Mouse (Mus musculus) T-helper 1 cell (primary cell): ENCODE data around the gene Nr5a1.

Experiments used
- in situ Hi-C: fragments of 300-600 bp; cut with MboI, MseI; formaldehyde crosslinking; loops from one replicate; pipeline ENCODE4 v1.15.1; 2025; ENCODE audit warnings: high pct_unique_total_duplicates

Gene Nr5a1

DNA sequence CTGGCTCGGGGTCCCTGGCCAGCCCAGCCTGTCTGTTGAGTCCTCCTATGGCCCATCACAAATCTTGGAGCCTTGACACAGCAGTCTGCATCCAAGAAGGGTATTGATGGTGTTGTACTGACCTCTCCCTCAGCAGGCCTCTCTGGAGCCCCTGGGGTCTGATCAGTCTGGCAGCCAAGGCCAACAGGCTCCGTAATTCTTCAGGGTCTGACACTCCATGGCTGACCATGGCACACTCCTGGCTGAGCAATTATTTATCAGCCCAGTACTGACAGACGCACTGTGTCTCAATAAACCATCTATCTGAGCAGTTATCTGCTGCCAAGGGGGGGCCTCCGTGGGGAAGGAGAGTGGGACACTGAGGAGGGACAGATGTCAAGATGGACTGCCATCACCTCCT, 9.3 kb downstream of the Nr5a1 start:
- in situ Hi-C loops: no loop called here

DNA sequence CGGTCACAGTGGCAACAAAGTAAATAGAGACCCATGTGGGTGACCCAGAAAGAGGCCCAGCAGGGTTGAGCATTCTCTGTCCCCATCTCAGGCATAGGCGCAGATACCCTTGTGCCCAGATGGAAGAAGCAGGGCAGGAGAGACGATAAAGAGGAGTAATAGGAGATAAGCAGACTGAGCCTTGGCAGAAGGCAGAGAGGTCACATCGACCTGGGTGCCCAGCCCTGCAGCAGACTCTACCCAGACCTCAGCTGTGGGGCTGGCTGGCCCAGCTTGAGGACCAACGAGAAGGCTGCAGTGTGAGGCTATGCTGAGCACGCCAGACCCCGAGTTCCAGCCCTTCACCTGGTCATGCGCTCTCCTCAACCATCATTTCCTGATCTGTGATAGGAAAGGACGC, 10.0 kb downstream of the Nr5a1 start:
- in situ Hi-C loops: no loop called here

DNA sequence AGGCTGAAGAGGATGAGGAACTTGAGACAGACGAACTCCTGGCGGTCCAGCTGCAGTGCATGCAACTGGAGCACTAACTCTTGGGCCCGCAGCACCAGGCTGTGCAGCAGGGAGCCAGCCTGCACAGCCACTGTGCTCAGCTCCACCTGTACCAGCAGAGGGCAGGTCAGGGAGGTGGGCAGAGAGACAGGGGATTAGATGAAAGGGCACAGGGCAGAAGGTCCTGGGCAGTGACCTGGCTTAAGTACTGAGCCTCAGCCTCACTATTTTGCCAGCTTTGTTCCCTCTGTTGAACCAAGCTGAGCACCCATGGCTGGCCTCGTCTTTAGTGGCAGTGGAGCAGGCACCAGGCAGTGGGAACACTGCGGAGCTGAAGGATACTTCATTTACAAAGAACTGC, 14.2 kb downstream of the Nr5a1 start:
- in situ Hi-C loops: no loop called here

DNA sequence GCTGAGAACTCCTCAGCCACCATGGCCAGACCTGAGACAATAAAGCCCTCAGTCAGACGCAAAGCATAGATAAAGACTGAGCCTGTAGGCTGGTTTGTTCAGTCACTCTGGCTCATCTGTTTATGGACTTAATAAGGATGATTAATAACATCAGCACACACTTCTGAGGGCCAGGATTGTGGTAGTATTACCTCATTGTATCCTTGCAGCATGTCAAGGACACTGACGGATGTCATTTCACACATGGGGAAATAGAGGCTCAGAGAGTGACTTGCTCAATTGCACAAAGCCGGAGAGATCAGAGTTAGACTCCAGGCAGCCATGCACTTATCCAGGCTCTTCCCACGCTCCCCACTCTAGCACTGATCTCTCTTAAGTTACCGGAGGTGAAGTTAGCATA, 15.7 kb downstream of the Nr5a1 start:
- in situ Hi-C loops: no loop called here

DNA sequence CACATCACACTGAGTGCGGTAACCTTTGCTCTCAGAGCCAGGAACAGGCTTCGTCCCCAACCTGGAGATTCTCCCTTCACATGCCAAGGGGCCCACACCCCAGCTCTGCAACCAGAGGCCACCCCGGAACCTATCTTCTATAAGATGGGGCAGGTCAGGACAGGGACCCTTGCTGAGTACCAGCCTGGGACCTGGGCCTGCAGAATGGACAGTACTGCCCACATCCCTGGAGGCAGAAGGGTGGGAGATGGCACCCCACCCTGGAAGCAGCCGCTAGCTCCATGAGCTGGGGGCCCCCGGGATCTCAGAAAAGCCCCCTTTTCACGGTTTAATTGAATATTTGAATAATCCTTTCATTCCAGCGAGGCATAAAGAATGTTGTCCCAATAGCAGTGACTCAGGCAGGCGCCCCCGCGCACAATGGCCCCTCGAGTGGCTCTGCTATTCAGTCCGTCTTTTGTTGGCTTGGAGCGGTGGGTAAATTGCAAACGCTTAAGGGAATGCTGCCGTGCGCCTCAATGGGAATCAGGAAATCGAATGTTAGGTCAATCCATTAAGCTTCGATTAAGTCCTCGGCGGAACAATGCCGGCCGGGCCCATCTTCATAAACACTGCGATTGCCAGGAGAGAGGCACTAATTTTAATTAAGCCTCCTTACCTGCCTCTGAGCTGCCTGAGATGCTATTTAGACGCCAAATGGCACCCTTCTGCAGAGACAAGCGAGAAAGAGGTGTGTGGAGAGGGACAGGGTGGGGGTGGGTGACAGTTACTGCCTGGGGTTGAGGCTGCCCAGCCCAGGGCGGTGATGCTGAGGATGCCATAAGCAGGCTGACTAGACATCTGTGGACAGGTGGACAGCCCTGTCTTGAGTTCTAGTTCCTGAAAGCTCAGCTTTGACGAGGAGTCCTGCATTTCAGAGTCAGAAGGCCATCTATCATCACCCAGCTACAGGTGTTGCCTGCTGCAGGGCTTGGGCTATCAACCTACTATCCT, 16.9 kb downstream of the Nr5a1 start:
- in situ Hi-C loops: no loop called here

DNA sequence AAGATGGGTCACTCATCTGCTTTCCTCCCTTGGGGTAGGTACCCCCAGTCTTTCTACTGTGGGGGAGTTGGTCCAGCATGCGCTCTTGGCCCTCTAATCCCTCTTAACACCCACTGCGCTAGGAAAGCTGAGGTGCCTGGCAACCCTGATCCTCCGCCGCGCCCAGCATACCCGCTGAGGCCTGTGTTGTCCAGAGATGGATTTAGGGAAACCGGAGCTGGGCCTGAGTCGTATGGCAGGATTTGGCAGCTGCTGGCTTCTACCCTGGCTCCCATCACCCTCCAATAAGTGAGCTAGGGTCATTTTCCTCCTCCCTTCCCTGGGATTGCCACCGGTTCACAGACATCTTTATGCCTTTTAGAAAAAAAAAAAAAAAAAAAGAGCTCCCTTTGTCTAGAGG, 18.6 kb downstream of the Nr5a1 start:
- in situ Hi-C loops: no loop called here

DNA sequence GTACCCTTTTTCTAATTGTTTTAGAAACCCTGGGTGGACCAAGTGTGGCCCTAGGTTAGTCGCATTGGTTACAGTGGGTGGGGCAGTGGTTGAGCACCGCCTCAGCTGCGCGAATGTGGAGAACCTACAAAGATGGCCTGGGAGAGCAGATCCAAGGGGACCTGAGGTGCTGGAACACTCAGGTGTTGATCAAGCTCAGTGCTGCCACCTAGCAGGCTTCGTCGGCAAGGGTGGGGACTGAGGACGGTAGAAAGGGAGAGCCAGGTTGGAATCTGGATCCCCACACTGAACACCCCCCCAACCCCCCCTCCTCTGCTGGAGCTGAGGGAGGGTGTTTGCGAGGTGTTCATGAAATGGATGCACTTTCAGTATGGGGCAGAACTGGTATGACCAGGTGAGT, 22.8 kb downstream of the Nr5a1 start:
- in situ Hi-C loops: no loop called here

DNA sequence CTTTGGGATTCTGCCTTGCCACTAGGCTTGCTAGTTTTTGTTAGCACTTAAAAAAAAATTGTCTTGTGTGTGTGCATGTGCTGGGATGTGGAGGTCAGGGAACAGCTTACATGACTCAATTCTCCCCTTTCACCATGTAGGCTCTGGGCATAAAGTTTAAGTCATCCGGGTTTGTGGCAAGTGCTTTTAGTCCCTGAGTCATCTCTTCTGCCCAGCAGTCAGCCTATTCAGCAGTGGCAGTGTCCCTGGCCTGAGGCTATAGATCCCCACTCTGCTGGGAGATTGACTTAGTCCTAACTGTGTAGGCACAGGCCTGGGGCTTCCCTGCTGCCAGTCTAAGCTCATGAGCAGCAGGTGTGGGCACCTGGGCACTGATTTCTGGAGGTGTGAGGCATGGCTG, 24.5 kb downstream of the Nr5a1 start:
- in situ Hi-C loops: no loop called here

DNA sequence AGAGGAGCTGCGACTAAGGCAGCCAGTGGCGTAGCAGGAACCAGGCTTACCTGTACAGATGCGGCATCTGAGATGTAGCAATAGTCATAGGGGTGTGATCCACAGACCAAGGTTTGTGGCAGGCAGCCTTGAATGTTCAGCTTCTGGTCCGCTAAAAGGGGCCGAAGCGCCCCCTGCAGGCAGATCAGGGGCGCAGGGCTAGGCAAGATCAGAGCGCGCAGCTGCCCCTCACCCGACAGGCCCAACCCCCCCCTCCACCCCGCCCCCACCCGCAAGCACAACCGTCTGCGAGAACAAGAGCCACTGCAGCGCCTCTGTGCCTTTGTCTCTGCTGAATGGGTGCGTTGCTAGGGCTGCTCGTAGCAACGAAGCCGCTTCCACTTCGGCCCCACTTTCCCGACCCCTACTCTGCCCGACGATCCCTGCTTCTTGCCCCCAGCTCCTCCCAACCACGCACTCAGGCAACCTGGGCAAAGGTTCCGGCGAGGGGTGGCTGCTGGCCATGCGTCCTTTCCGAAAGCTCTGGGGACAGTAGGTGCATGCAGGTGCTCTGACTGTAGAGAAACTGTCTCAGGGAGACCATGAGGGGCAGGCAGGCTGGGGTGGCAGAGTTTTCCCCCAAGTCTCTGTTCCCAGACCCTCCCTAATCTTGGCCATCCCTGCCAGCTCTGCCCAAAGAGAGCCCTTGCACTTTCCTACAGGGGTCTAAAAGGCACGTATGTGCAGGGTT, 25.4 kb downstream of the Nr5a1 start:
- in situ Hi-C loops: no loop called here

DNA sequence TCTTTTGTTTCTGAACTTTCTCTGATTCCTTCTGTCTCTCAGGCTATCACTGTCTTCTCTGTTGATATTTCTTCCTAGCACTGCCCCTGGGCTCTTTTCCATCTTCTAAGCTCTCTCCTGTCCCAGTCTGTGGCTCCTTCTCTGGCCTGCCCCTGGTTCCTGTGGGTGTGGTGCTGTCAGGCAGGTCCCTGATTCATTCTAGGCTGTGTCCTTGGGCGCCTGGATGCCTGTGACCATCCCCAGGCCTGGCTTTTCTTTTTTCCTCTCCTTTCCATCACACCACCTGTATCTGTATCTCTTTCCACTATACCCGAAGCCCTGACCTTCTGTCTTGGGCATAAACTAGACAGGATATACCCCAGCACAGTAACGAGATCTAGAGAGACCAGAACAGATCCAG, 28.6 kb downstream of the Nr5a1 start:
- in situ Hi-C loops: no loop called here

DNA sequence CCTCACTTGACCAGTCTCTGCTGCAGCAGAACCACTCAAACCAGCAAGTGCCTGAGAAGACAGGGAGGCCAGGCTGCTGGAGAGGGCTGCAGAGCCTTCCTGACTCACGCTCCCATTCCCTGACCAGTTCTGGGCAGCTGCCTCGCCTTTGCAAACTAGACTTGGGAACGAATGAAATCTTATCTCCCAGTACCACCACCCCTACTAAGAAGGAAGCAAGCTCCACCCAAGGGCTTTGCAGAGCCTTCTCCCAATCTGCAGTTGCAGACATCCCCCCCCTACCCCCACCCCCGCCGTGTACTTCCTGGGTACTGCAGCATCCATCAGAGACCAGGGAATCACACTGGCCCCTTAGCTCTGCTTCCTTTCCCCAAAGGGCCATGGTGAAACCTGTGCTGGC, 31.3 kb downstream of the Nr5a1 start:
- in situ Hi-C loops: no loop called here

DNA sequence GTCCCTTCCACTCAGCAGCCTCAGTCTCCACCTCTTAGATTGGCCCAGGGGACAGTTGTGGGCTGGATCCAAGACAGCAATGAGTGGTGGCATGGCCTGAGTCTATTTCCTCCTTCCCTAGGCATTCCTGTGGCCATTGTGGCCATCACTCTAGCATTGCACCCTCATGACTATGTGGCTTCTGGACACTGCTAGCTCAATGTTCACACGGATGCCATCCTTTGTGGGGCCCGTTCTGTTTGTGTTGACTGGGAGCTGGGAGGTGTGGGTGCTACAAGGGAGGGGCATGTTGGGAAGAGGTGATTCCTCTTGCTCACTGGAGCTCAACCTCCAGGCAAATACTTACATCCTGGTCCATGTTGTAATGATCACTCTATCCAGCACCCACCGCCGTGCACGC, 32.1 kb downstream of the Nr5a1 start:
- in situ Hi-C loops: no loop called here

DNA sequence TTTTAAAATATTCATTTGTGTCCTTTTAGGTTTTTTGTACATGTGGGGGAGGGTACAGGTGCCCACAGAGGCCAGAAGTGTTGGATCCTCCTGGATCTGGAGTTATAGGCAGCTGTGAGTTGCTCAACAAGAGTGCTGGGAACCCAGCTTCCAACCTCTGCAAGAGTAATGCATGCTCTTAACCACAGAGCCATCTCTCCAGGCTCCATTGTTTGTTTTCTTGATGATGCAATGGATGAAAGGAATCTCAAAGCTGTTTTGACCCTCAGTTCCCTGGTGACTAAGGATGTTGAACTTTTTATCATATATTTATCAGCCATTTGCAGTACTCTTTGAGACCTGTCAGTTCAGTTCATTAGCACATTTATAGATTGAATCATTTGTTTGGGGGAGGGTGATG, 35.4 kb downstream of the Nr5a1 start:
- in situ Hi-C loops: no loop called here

DNA sequence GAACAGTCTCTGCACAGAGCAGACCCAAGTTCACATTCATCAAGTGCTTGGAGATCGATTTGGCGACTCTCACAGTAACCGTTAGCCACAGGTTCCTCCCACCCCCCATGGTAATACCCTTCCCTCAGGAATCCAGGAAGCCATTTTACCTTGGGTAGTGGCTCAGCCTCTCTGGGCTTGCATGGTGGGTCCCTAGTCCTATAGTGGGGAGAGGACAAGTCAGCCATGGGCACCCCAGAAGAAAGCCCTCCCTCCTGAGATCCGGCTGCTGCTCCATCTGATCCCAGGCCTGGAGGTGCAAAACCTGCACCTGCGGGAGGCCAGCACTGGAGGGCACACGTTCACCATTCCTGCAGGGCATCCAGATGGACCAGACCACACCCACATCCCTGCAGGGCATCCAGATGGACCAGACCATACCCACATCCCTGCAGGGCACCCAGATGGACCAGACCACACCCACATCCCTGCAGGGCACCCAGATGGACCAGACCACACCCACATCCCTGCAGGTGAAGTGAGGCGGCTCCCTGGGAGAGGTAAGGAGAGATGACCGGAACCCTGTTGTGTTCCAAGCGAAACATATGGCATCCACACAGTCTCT, 38.9 kb downstream of the Nr5a1 start:
- in situ Hi-C loops: no loop called here

DNA sequence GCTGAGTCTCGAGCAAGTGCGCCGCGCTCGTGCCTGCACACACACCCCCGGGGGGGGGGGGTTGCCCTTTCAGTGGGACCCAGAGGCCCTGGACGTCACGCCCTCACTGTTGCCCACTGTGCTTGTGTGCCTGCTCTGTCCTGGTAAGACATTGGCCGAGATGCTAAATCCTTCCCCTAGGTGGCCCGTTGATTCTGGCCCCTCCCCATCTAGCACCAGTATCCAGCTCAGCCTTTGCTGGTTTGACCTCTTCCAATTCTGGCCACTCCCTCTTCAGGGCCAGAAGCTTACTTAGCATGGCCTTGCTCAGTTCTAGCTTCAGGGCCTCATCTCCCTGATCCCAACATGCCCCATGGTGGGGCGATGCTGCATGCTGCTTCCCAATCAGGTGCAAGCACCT, 41.8 kb downstream of the Nr5a1 start:
- in situ Hi-C loops: no loop called here

DNA sequence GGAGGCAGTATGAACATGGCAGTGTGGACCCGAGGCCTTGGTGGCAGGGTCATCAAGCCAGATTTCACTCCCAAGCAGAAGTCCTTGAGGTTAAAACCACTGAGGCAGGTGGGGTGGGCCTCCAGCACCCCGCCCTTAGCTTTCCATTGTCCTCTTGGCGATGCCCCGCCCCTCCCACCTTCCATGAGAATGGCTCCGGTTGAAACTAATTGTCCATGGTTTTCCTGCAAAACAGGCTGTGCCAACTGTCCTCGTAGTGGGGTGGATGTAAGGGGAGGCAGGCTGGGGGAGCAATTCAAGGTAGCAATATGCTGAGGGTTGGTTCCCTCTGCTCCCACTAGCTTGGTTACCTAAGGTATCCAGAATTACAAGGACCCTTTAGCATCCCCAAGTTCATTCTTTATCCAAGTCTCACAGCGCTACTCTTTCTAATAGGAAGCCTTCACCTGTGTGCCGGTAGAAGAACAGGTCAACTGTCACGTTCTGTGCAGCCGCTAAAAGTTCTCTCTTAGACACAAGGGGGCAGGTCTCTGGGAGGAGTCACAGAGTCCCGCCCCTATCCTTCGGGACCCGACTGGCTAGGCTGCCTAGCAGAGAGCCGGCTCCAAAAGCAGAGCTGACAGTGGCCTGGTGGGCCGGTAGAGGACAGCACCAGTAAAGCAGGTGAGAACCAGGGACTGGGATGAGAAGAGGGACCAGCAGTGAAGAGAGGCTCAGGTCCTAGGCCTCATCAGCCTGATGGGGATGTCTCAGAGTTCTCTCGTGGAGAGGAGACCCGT, 45.4 kb downstream of the Nr5a1 start:
- in situ Hi-C loops: no loop called here

DNA sequence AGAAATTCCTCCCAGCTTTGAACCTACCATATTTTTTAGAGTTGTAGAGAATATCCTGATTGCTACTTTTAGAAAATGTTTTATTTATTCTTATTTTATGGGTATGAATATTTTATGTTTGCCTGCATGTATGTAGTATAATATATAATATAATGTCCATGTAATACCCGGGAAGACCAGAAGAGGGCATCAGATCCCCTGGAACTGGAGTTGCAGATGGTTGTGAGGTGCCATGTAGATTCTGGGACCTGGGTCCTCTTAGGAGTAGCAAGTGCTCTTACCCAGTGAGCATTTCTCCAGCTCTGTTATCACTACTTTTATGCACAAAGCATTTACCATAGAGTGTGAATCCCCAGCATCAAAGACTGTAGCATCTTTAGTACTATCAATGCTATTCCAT, 52.9 kb downstream of the Nr5a1 start:
- in situ Hi-C loops: loop anchor here (5.0 kb wide), 1 partner anchor 76 kb away; no protein-coding TSS in a partner anchor

DNA sequence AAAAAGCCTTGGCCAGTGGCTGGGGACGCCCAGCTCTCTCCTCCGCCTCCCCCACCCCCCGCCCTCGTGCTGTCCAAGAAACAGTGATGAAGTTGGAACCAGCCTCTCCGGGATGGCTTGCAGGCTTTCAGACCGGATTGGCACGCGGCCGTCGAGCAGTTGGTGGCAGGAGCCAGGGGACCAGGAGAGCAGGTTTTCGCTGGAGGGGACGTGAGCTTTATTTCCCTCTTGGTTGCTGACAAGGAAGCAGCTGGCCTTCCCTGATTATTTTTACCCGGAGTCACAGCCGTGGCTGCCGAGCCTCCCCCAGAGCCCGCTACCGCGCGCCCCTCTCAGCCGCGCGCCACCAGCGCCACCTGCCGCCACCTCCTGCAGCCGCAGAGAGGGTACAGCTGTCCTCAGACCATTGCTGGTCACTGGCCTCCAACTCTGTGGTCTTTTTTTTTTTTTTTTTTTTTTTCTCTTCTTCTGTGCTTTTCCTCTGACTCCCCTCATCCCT, 56.0 kb downstream of the Nr5a1 start:
- in situ Hi-C loops: no loop called here

DNA sequence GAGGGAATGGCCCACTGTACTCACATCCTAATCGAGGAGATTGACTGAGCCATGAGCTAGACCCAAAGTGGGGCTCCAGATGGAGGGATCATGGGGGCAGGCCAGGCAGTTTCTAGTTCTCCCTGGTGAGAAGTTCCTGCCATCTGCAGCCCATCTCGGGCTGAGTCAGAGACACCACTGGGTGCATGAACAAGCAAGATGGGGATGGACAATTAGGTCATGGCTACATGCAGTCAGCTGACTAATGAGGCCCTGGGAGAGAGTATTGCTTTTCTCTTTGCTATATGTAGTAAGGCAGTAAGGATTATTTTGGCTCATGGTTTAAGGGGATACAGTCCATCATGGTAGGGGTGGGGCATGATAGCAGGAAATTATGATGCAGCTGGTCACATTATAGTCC, 60.6 kb downstream of the Nr5a1 start:
- in situ Hi-C loops: no loop called here

DNA sequence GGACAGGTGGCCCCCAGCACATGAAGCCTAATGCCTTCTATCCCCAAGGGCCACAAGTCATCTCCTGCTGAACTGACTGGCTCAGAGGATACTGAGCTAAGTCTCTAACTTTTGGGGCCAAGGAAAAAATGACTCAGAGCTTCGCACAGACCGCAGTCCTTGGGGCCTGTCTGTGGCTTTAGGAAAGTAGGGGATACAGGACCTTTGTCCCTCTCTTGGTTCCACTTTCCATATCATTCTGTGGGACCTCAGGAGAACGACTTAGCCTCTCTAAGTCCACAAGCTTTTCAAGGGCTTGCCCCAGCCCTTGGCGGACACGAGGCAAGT, 61.1 kb downstream of the Nr5a1 start:
- in situ Hi-C loops: no loop called here

DNA sequence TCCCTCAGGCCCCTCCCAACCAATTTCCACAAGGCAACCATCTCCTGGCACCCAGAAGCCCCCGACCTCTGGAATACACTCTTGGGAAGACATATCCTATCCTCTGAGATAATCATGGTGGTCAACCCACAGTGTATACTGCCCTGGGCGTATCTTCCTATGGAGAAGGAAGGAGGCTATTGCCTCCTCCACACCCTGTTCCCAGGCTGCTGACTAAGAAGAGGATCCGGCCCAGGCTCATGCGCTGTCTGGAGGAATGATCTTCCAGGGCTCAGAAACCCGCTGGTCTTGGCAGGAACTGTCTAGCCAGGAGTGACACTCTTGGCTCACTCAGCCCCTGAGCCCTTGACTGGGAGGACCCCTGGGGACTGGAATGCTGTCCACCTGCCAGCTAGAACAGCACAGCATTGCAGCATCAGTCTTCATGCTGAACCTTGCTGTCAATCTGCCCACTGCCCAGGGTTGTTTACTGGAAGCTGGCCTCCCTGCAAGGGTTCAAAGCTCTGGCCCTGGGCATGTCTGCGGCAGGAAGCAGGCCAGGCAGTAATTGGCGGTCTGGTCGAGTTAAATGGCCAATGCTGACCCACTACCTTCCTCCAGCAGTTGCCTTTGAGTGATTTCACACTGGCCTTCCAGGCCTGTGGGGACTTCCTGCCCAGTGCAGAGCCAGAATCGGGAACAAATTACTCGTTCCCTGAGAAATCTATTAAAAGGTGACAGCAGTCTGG, 61.6 kb downstream of the Nr5a1 start:
- in situ Hi-C loops: no loop called here
